Mouse (Mus musculus) cortical plate, adult 2 months (tissue): ENCODE results near the gene Tpp2. TPM values are rescaled to one million over a fixed set of nuclear protein-coding genes. Genes with fewer than 3 reads are reported as not detected.

Source experiments
- H3K27ac ChIP-seq: fragments of 200-500 bp; 2 replicates; pipeline ENCODE4 v1.5.1; 2012; ENCODE audit warnings: low read length, control low read depth, inconsistent platforms; ENCODE audit not compliant: insufficient read depth
- H3K4me1 ChIP-seq: fragments of 200-500 bp; 2 replicates; pipeline ENCODE4 v1.6.1; 2011; ENCODE audit warnings: low read length; ENCODE audit not compliant: control insufficient read depth, insufficient read depth
- H3K4me3 ChIP-seq: fragments of 200-500 bp; 2 replicates; pipeline ENCODE4 v1.5.1; 2011; ENCODE audit warnings: mild to moderate bottlenecking, low read length, control low read depth; ENCODE audit not compliant: insufficient read depth
- CTCF ChIP-seq: fragments of 200-500 bp; IDR thresholded peaks from 2 replicates; pipeline ENCODE4 v1.5.1; 2011; ENCODE audit warnings: mild to moderate bottlenecking, control low read depth, low read length; ENCODE audit not compliant: insufficient read depth; ENCODE audit errors: extremely low read depth
- POLR2A ChIP-seq: fragments of 200-500 bp; IDR thresholded peaks from 2 replicates; pipeline ENCODE4 v1.6.1; 2011; ENCODE audit warnings: mild to moderate bottlenecking, low read length, control low read depth; ENCODE audit not compliant: insufficient read depth; ENCODE audit errors: extremely low read depth
- polyA plus RNA-seq: library from polyadenylated mRNA; depleted of rRNA; stranded (reverse); fragments of >200 nt; gene quantifications from 2 replicates; pipeline ENCODE4 v1.2.3, GENCODE M21; 2012

The Tpp2 gene
- polyA plus RNA-seq, 1 experiment: 25.9 TPM

DNA sequence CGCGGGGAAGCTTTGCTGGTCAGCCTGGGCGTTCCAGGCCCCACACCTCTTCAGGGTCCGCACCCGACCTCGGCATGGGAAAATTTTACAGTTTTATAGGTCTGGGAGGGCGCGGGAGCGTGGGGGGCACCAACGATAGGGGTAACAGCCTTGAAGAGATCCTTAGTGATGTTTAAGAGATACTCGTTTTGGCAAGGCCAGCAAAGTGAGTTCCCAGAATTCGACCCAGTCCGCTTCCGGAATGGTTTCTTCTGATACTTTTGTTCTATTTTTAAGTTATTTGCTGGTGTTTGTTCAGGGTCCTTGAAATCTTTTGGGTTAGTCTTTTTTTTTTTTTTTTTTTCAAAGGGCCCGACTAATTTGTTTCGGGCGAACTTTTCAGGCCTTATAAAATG is 966 bp downstream of the Tpp2 start:
- Histone ChIP-seq H3K4me1 (no peaks in the 10 kb centered on the region), H3K4me3 (peak overlapping the region; percentile 35), H3K27ac (peak overlapping the region; percentile 28; the same call in 1 of the 2 replicates)
- TF ChIP-seq POLR2A: no peak
- TF ChIP-seq CTCF: no peak

DNA sequence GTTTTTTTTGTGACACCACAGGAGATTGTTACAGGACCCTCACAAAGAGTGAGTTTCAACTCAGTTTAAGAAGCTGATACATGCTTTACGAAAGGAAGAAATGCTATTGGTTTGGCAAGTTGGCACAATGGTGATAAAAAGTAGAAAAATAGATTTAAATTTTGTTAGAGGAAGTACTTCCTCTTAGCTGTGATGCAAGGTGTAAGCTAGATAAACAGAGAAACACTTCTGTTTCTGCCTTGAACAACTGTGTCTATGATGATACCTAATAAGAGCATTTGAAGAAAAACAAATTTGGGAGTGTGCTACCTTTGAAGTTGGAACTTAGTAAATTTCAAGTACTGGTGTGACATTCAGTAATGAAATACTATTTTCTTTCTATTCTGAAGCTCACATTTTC is 5.9 kb downstream of the Tpp2 start:
- no peak overlapping the region for H3K27ac ChIP-seq
- no peak for TF ChIP-seq POLR2A
- TF ChIP-seq CTCF: no peak
- H3K4me1 ChIP-seq: 0 out of 2 replicates have a peak, but pooled peaks cover under 1% of the 10 kb centered on the region
- no peak overlapping the region for H3K4me3 ChIP-seq

DNA sequence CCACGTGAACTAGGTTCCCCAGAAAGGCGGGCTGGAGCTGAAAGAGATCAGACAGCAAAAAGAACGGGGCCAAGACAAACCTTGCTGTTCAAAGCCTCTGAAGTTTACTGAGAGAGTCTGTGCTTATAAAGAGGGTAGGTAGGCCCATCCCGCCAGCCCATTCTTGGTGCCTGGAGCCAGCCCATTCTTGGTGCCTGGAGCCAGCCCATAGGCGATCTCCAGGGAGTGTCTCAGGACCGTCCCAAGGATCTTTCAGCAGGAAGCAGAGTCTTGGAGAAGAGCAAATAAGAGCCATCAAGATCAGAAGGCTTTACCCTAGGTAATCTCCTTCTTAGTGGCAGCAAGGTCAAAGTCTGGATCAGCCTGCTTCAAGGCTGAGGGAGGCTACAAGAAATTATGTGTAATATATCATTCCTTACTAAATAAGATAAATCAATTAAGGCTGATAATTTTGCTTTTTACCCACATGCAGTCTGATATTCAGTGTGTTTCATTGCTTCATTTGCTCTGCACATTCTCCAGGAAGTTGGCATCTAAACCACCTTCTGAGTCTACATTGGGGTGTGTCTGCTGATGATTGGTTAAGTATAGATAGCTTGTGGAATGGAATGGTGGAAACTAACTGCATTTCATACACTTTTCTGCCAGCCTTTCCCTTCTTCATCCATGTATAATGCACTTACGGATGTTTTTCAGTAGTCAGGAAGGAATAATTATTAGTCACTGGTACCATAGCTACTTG is 8.2 kb downstream of the Tpp2 start:
- no peak overlapping the region for H3K4me3 ChIP-seq
- 0 out of 2 replicates have a peak, but pooled peaks cover 1% of the 10 kb centered on the region for H3K4me1 ChIP-seq
- no peak overlapping the region for H3K27ac ChIP-seq
- TF ChIP-seq POLR2A (no peak), CTCF (no peak)

GRCm38 (mm10) chr1:43942814-43943213 is 9.4 kb downstream of the Tpp2 start:
- 0 out of 2 replicates have a peak, but pooled peaks cover 1% of the 10 kb centered on the region for H3K4me1 ChIP-seq
- no peak overlapping the region for H3K27ac ChIP-seq
- TF ChIP-seq POLR2A: no peak
- TF ChIP-seq CTCF: no peak
- no peak overlapping the region for H3K4me3 ChIP-seq

GRCm38 (mm10) chr1:43953679-43954078 is 20.2 kb downstream of the Tpp2 start:
- H3K27ac ChIP-seq: no peak overlapping the region
- no peaks in the 10 kb centered on the region for H3K4me1 ChIP-seq
- TF ChIP-seq POLR2A (no peak), CTCF (no peak)
- H3K4me3 ChIP-seq: no peak overlapping the region

DNA sequence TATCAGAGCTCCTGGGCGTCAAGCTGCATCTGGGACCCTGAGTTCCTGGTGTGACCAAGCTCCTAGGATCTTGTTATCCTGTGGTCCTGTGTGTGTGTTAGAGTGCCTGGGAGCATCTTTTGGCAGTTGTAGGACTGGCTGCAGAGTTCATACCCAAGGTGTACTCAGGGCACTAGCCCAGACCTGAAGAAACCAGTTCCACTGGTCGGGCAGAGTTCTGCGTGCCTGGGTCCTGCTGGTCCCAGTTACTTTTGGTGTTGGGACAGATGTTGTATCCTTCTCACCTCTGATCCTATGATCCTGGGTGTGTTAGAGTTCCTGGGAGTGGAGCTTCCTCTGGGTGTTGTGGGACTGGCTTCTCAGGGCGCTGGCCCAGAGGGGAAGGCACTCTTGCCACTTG is 30.9 kb downstream of the Tpp2 start:
- no peak for TF ChIP-seq POLR2A
- no peak for TF ChIP-seq CTCF
- Histone ChIP-seq H3K4me3 (no peak overlapping the region), H3K4me1 (no peaks in the 10 kb centered on the region), H3K27ac (no peak overlapping the region)

DNA sequence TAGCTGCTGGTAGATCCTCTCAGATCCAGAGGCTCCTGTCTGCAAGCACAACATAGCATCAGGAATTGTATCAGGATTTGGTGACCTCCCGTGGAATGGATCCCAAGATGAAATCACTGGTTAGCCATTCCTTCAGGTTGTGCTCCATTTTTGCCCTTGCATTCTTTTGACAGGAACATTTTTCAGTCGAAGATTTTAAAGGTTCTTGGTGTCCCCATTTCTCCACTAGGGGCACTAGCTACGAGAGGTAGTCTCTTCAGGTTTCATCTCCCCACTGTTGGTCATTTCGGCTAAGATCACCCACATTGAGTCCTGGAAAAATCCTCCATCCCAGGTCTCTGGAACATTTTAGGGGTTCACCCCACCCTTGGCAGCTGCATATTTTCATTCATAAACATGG is 33.3 kb downstream of the Tpp2 start:
- TF ChIP-seq CTCF (no peak), POLR2A (no peak)
- H3K4me1 ChIP-seq: no peaks in the 10 kb centered on the region
- no peak overlapping the region for H3K27ac ChIP-seq
- no peak overlapping the region for H3K4me3 ChIP-seq

GRCm38 (mm10) chr1:43969361-43969760 is 35.9 kb downstream of the Tpp2 start:
- TF ChIP-seq CTCF: no peak
- no peak for TF ChIP-seq POLR2A
- H3K4me1 ChIP-seq: no peaks in the 10 kb centered on the region
- no peak overlapping the region for H3K4me3 ChIP-seq
- H3K27ac ChIP-seq: no peak overlapping the region

DNA sequence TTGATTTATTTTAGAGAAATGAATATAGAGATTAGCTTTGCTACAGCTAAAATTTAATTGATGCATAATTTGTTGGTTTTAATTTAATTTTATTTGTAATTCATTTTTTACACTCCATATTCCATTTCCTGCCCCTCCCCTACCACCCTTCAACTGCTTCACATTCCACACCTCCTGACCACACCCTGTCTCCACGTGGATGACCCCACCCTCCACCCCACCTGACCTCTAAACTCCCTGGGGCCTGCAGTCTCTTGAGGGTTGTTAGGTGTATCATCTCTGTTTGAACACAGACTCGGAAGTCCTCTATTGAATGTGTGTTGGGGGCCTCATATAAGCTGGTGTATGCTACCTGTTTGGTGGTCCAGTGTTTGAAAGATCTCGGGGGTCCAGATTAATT is 37.6 kb downstream of the Tpp2 start:
- Histone ChIP-seq H3K4me3 (no peak overlapping the region), H3K4me1 (no peaks in the 10 kb centered on the region; the same call in 1 of the 2 replicates), H3K27ac (no peak overlapping the region)
- TF ChIP-seq CTCF: no peak
- no peak for TF ChIP-seq POLR2A

DNA sequence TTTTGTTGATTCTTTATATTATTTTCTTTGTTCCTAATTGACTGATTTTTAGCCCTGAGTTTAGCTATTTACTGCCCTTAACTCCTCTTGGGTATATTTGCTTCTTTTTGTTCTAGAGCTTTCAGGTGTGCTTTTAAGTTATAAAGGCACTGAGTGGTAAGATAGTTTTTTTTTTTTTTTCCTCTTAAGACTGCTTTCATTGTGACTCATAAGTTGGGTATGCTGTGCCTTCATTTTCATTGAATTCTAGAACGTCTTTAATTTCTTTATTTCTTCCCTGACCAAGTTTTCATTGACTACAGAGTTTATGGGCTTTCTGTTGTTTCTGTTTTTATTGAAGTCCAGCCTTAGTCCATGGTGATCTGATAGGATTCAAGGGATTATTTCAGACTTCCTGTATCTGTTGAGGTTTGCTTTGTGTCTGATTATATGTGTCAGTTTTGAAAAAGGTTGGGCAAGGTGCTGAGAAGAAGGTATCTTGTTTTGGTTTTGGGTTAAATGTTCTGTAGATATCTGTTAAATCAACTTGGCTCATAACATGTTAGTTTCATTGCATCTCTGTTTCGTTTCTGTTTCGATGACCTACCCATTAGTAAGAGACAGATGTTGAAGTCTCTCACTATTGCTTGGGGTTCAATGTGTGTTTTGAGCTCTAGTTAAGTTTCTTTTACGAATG is 63.6 kb downstream of the Tpp2 start:
- TF ChIP-seq POLR2A: no peak
- TF ChIP-seq CTCF: no peak
- Histone ChIP-seq H3K4me1 (no peaks in the 10 kb centered on the region), H3K4me3 (no peak overlapping the region), H3K27ac (no peak overlapping the region)
